ENCODE assay signal across 8 mouse cellular contexts in the genomic region with DNA sequence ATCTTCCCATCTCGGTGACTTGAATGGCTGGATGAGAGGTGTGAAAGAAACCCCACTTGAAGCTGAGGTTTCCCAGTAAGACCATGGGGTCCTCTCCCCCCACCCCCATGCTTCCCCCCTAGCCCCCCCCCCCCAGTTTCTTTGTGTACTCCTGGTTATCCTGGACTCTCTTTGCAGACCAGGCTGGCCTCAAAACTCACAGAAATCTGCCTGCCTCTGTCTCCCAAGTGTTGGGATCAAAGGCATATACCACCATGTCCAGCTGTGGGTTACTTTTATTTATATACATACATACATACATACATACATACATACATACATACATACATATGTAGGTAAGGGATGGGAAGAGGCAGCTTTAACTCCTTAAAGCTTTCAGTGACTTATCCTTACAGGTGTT. TPM values are rescaled to one million over a fixed set of nuclear protein-coding genes. Genes with fewer than 3 reads are reported as not detected.
A peak's percentile ranks its signal among the peaks of the same experiment; 100 is the strongest.
DNase-seq lines count a peak whose midpoint lies in the region; ATAC-seq and TF ChIP-seq lines count a peak whose summit lies in the region.

No protein-coding gene starts in this region.

- no peaks in the 10 kb centered on the region for H3K9me3 ChIP-seq in forebrain, embryonic 10.5 days
- H3K9me3 ChIP-seq in limb, embryonic 10.5 days (replicated peaks): no peaks in the 10 kb centered on the region
- H3K9me3 ChIP-seq in neural tube, embryonic 14.5 days (ENCODE audit: control insufficient read depth, low read length): no peaks in the 10 kb centered on the region

- peaks cover 41% of the 10 kb centered on the region for H3K36me3 ChIP-seq in forebrain, embryonic 10.5 days (replicated peaks)
- H3K36me3 ChIP-seq in limb, embryonic 10.5 days: peaks cover 36% of the 10 kb centered on the region
- peaks cover 26% of the 10 kb centered on the region for H3K36me3 ChIP-seq in neural tube, embryonic 14.5 days (ENCODE audit: control insufficient read depth, insufficient read depth, low read length)

- H3K27ac ChIP-seq in layer of hippocampus, adult 2 months: peak overlapping the region; percentile 98; the same call in 1 of the 2 replicates
- H3K27ac ChIP-seq in forebrain, embryonic 10.5 days: peak overlapping the region; percentile 100
- peak overlapping the region; percentile 100; the same call in 1 of the 2 replicates for H3K27ac ChIP-seq in limb, embryonic 10.5 days
- H3K27ac ChIP-seq in neural tube, embryonic 14.5 days (ENCODE audit: low read depth, low read length): peak overlapping the region; percentile 99; the same call in 1 of the 2 replicates

- H3K4me3 ChIP-seq in layer of hippocampus, adult 2 months: peak overlapping the region; percentile 94
- H3K4me3 ChIP-seq in forebrain, embryonic 10.5 days: peak overlapping the region; percentile 96
- H3K4me3 ChIP-seq in limb, embryonic 10.5 days: peak overlapping the region; percentile 96
- H3K4me3 ChIP-seq in neural tube, embryonic 14.5 days (ENCODE audit: low read depth, low read length): peak overlapping the region; percentile 94

- peak overlapping the region; percentile 85 for H3K4me2 ChIP-seq in neural tube, embryonic 14.5 days (ENCODE audit: low read depth, low read length)

- H3K27me3 ChIP-seq in forebrain, embryonic 10.5 days (ENCODE audit: poor library complexity, severe bottlenecking): peaks cover 4% of the 10 kb centered on the region
- H3K27me3 ChIP-seq in limb, embryonic 10.5 days (ENCODE audit: low read depth, poor library complexity, severe bottlenecking): no peaks in the 10 kb centered on the region
- no peaks in the 10 kb centered on the region for H3K27me3 ChIP-seq in neural tube, embryonic 14.5 days (ENCODE audit: control insufficient read depth, insufficient read depth, low read length)

- no peak for TF ChIP-seq CTCF in layer of hippocampus, adult 2 months (conservative IDR thresholded peaks at IDR 0.05)

- peak overlapping the region; percentile 99; the same call in 1 of the 2 replicates for H3K9ac ChIP-seq in neural tube, embryonic 14.5 days (replicated peaks; ENCODE audit: low read depth, low read length)

- WGBS in forebrain, embryonic 10.5 days: 96% methylated on average over 1 of the region's 1 CpGs
- WGBS in limb, embryonic 10.5 days: 80% methylated on average over 1 of the region's 1 CpGs
- WGBS in neural tube, embryonic 14.5 days: 89% methylated on average over 1 of the region's 1 CpGs

- no peak for ATAC-seq in neural tube, embryonic 14.5 days (ENCODE audit: low read depth)

- no peak for DNase-seq in layer of hippocampus, adult 2 months (ENCODE audit: low spot score in 2 of 2)
- no peak for DNase-seq in layer of hippocampus, adult 18-20 months (ENCODE audit: low spot score in 2 of 2)
- no peak for DNase-seq in forebrain, embryonic 10.5 days (ENCODE audit: extremely low spot score, low spot score)
- no peak for DNase-seq in limb, embryonic 10.5 days (ENCODE audit: low spot score)
- no peak for DNase-seq in B cell, adult 2 months
- no peak for DNase-seq in adrenal gland, postnatal 25 days
- DNase-seq in kidney, postnatal 14 days: no peak

- H3K4me1 ChIP-seq in forebrain, embryonic 10.5 days: peaks cover 76% of the 10 kb centered on the region
- H3K4me1 ChIP-seq in limb, embryonic 10.5 days: peaks cover 66% of the 10 kb centered on the region
- H3K4me1 ChIP-seq in neural tube, embryonic 14.5 days (ENCODE audit: control insufficient read depth, insufficient read depth, low read length): peaks cover 49% of the 10 kb centered on the region

RNA-seq across cellular contexts. Expression of a gene that starts 3.3 kb away (rescaled TPM):
- total RNA-seq in layer of hippocampus, adult 2 months (2021): 100 to 1,000 TPM in 1 of 2 experiments, 10 to 100 TPM in 1; 88.3 to 103 TPM
- total RNA-seq in layer of hippocampus, adult 18-20 months (2021): 10 to 100 TPM; 60.7 to 76.4 TPM
- 90.9 and 116 TPM in 2 replicates for polyA plus RNA-seq in forebrain, embryonic 10.5 days (2016; fragmentation: Nextera tagmentation; extraction: Ambion mirVana)
- polyA plus RNA-seq in limb, embryonic 10.5 days (2016; fragmentation: Nextera tagmentation; extraction: Ambion mirVana): 90.7 and 129 TPM in 2 replicates
- 249 and 286 TPM in 2 replicates for polyA plus RNA-seq in neural tube, embryonic 14.5 days (2014; fragmentation: Nextera tagmentation; extraction: Ambion mirVana)
- total RNA-seq in adrenal gland, postnatal 25 days (2021): 49.9 and 142 TPM in 2 replicates

RNA-seq across cellular contexts. Expression of a gene that starts 3.7 kb away (rescaled TPM):
- total RNA-seq in layer of hippocampus, adult 2 months (2021): 1 to 10 TPM; 7.0 to 7.4 TPM
- total RNA-seq in layer of hippocampus, adult 18-20 months (2021): 1 to 10 TPM; 6.4 to 6.5 TPM
- polyA plus RNA-seq in forebrain, embryonic 10.5 days (2016; fragmentation: Nextera tagmentation; extraction: Ambion mirVana): 9.8 and 10.7 TPM in 2 replicates
- polyA plus RNA-seq in limb, embryonic 10.5 days (2016; fragmentation: Nextera tagmentation; extraction: Ambion mirVana): 8.7 and 13.1 TPM in 2 replicates
- polyA plus RNA-seq in neural tube, embryonic 14.5 days (2014; fragmentation: Nextera tagmentation; extraction: Ambion mirVana): 6.4 and 7.8 TPM in 2 replicates
- total RNA-seq in adrenal gland, postnatal 25 days (2021): 15.6 and 16.7 TPM in 2 replicates

RNA-seq across cellular contexts. Expression of a gene that starts 10.2 kb away (rescaled TPM):
- total RNA-seq in layer of hippocampus, adult 2 months (2021): 1 to 10 TPM; 7.1 to 9.7 TPM
- total RNA-seq in layer of hippocampus, adult 18-20 months (2021): 10 to 100 TPM in 1 of 2 experiments, 1 to 10 TPM in 1; 8.9 to 10.1 TPM
- polyA plus RNA-seq in forebrain, embryonic 10.5 days (2016; fragmentation: Nextera tagmentation; extraction: Ambion mirVana): 23.2 and 24.2 TPM in 2 replicates
- polyA plus RNA-seq in limb, embryonic 10.5 days (2016; fragmentation: Nextera tagmentation; extraction: Ambion mirVana): 63.1 and 66.8 TPM in 2 replicates
- 24.0 and 25.9 TPM in 2 replicates for polyA plus RNA-seq in neural tube, embryonic 14.5 days (2014; fragmentation: Nextera tagmentation; extraction: Ambion mirVana)
- total RNA-seq in adrenal gland, postnatal 25 days (2021): 2.7 and 5.2 TPM in 2 replicates

RNA-seq across cellular contexts. Expression of a gene that starts 21.0 kb away (rescaled TPM):
- 10 to 100 TPM; 53.1 to 54.5 TPM for total RNA-seq in layer of hippocampus, adult 2 months (2021)
- total RNA-seq in layer of hippocampus, adult 18-20 months (2021): 10 to 100 TPM; 59.4 to 68.4 TPM
- polyA plus RNA-seq in forebrain, embryonic 10.5 days (2016; fragmentation: Nextera tagmentation; extraction: Ambion mirVana): 19.1 and 19.8 TPM in 2 replicates
- 26.2 and 27.1 TPM in 2 replicates for polyA plus RNA-seq in limb, embryonic 10.5 days (2016; fragmentation: Nextera tagmentation; extraction: Ambion mirVana)
- polyA plus RNA-seq in neural tube, embryonic 14.5 days (2014; fragmentation: Nextera tagmentation; extraction: Ambion mirVana): 38.8 and 39.8 TPM in 2 replicates
- total RNA-seq in adrenal gland, postnatal 25 days (2021): 74.1 and 97.4 TPM in 2 replicates

RNA-seq across cellular contexts. Expression of a gene that starts 28.4 kb away (rescaled TPM):
- 100 to 1,000 TPM; 331 to 341 TPM for total RNA-seq in layer of hippocampus, adult 2 months (2021)
- 100 to 1,000 TPM; 362 to 363 TPM for total RNA-seq in layer of hippocampus, adult 18-20 months (2021)
- polyA plus RNA-seq in forebrain, embryonic 10.5 days (2016; fragmentation: Nextera tagmentation; extraction: Ambion mirVana): 6.8 and 7.3 TPM in 2 replicates
- polyA plus RNA-seq in limb, embryonic 10.5 days (2016; fragmentation: Nextera tagmentation; extraction: Ambion mirVana): 3.3 and 4.7 TPM in 2 replicates
- polyA plus RNA-seq in neural tube, embryonic 14.5 days (2014; fragmentation: Nextera tagmentation; extraction: Ambion mirVana): 82.2 and 101 TPM in 2 replicates
- total RNA-seq in adrenal gland, postnatal 25 days (2021): 45.4 and 67.9 TPM in 2 replicates
